In the genomic region with DNA sequence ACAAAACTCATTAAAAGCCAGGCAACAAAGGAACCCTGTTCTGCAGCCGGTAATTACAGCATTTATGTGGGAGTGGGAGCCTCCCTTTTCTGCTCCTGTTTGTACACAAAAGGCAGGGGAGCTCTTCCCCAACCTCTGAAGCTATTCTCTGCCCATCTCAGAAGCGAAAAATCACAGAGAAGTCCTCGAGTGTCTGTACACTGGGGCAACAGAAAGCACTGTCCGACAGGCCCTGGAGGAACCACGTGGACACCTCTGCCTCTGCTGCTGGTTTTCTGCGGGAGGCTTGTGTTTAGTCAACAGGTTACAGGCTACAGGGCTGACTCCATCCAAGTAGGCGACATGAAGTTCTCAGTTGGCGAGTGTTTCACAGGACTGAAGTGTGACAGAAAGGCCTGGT, we compare ENCODE assay signal across 8 mouse cellular contexts. TPM values are rescaled to one million over a fixed set of nuclear protein-coding genes. Genes with fewer than 3 reads are reported as not detected.
A peak's percentile ranks its signal among the peaks of the same experiment; 100 is the strongest.
DNase-seq lines count a peak whose midpoint lies in the region; ATAC-seq and TF ChIP-seq lines count a peak whose summit lies in the region.

No protein-coding gene starts in this region.

- no peak for TF ChIP-seq POLR2A in cerebellum, adult 2 months (IDR thresholded peaks at IDR 0.05; ENCODE audit: borderline replicate concordance, insufficient read depth, low read length)
- TF ChIP-seq POLR2A in cortical plate, adult 2 months (IDR thresholded peaks at IDR 0.05; ENCODE audit: extremely low read depth, insufficient read depth, low read length) = no peak

- H3K27me3 ChIP-seq in cerebellum, adult 2 months (ENCODE audit: control insufficient read depth, insufficient read depth, low read length) = no peaks in the 10 kb centered on the region
- H3K27me3 ChIP-seq in liver, embryonic 14.5 days (ENCODE audit: control insufficient read depth, insufficient read depth, low read length) = no peaks in the 10 kb centered on the region

- DNase-seq in cerebellum, adult 2 months = peak in 1 of 2 experiments; percentile 39
- DNase-seq in cerebellum, adult 11 months = no peak
- DNase-seq in heart, postnatal 36 days = peak; percentile 29 to 35
- DNase-seq in liver, embryonic 14.5 days (ENCODE audit: low read depth in 3 of 3, low spot score in 3 of 3) = no peak
- peak; percentile 76 for DNase-seq in retina, postnatal 1 day
- DNase-seq in frontal cortex, postnatal 10 days (ENCODE audit: low spot score in 2 of 2) = no peak
- DNase-seq in adrenal gland, postnatal 14 days = no peak

- no peak overlapping the region for H3K27ac ChIP-seq in cerebellum, adult 2 months (ENCODE audit: insufficient read depth, low read length)
- no peak overlapping the region for H3K27ac ChIP-seq in cortical plate, adult 2 months (ENCODE audit: insufficient read depth, low read length)
- no peak overlapping the region for H3K27ac ChIP-seq in liver, embryonic 14.5 days

- TF ChIP-seq CTCF in cerebellum, adult 2 months (IDR thresholded peaks at IDR 0.05; ENCODE audit: borderline replicate concordance, insufficient read depth, low read depth, low read length) = no peak
- TF ChIP-seq CTCF in cortical plate, adult 2 months (IDR thresholded peaks at IDR 0.05; ENCODE audit: extremely low read depth, insufficient read depth, low read length) = no peak
- TF ChIP-seq CTCF in liver, embryonic 14.5 days (IDR thresholded peaks at IDR 0.05; ENCODE audit: low read depth) = no peak

- H3K4me3 ChIP-seq in cerebellum, adult 2 months (replicated peaks; ENCODE audit: insufficient read depth, low read depth, low read length) = peak overlapping the region; percentile 54
- H3K4me3 ChIP-seq in cortical plate, adult 2 months (ENCODE audit: insufficient read depth, low read length) = peak overlapping the region; percentile 25
- peak overlapping the region; percentile 2 to 26; a peak in 3 of 4 replicates for H3K4me3 ChIP-seq in liver, embryonic 14.5 days (ENCODE audit: insufficient read depth in 1 of 2, low read depth in 2 of 2, low read length in 2 of 2)

- no peak for ATAC-seq in liver, embryonic 14.5 days (ENCODE audit: insufficient read depth)

- peak overlapping the region; percentile 39 for H3K4me2 ChIP-seq in liver, embryonic 14.5 days (ENCODE audit: low read depth)

- intact Hi-C loops in heart, postnatal 36 days (cut with DNase I) = loop anchor here (2.0 to 10.0 kb wide), 4 partner anchors 45 to 239 kb away; no protein-coding TSS in a partner anchor

- no peak overlapping the region for H3K9ac ChIP-seq in liver, embryonic 14.5 days (replicated peaks)

- no peaks in the 10 kb centered on the region for H3K36me3 ChIP-seq in liver, embryonic 14.5 days (replicated peaks; ENCODE audit: control insufficient read depth, insufficient read depth, low read depth)

- H3K9me3 ChIP-seq in liver, embryonic 14.5 days (ENCODE audit: control insufficient read depth, low read length) = no peaks in the 10 kb centered on the region

- TF ChIP-seq EP300 in liver, embryonic 14.5 days (IDR thresholded peaks at IDR 0.05; ENCODE audit: low read depth) = no peak

- 19% methylated on average over 8 of the region's 8 CpGs for WGBS in cerebellum, adult 2 months
- WGBS in liver, embryonic 14.5 days (ENCODE audit: insufficient replicate concordance) = 40% methylated on average over 8 of the region's 8 CpGs

- peaks cover 28% of the 10 kb centered on the region for H3K4me1 ChIP-seq in cerebellum, adult 2 months (ENCODE audit: control insufficient read depth, insufficient read depth, low read length)
- H3K4me1 ChIP-seq in cortical plate, adult 2 months (ENCODE audit: control insufficient read depth, insufficient read depth, low read length) = peaks cover 15% of the 10 kb centered on the region
- H3K4me1 ChIP-seq in liver, embryonic 14.5 days (replicated peaks; ENCODE audit: control insufficient read depth in 2 of 2, insufficient read depth in 2 of 2, low read length in 1 of 2) = peaks cover 3 to 17% of the 10 kb centered on the region in 2 experiments; a peak in 3 of 4 replicates

RNA-seq across cellular contexts. Expression of gene Ets2, which starts 2.1 kb away (rescaled TPM):
- 45.0 and 56.2 TPM in 2 replicates for polyA plus RNA-seq in cerebellum, adult 2 months (2012; rRNA removed)
- polyA plus RNA-seq in cortical plate, adult 2 months (2012; rRNA removed) = 36.2 and 36.4 TPM in 2 replicates
- 100 to 1,000 TPM in 1 of 2 experiments, 10 to 100 TPM in 1; 78.2 to 109 TPM for total RNA-seq in heart, postnatal 36 days (2021)
- 7.5 TPM in 2 replicates for polyA plus RNA-seq in liver, embryonic 14.5 days (2012; rRNA removed)
- 7.0 and 7.4 TPM in 2 replicates for polyA plus RNA-seq in liver, embryonic 14.5 days (2014; fragmentation: Nextera tagmentation; extraction: Ambion mirVana)
- 69.5 and 77.3 TPM in 2 replicates for total RNA-seq in adrenal gland, postnatal 14 days (2021)

Comparison
In these comparisons a context has a peak if more than half of its experiments do, and no peak if none do; other contexts are left out.
1. DNase-seq: peak in heart, postnatal 36 days (2 of 2) and retina, postnatal 1 day (single experiment); none in cerebellum, adult 11 months (single experiment), liver, embryonic 14.5 days (0 of 3), frontal cortex, postnatal 10 days (0 of 2) and adrenal gland, postnatal 14 days (single experiment).
2. Peak in every context shown above with its lines, with median percentiles within 50 percentile points of each other: H3K4me3 ChIP-seq.